ENCODE assay signal across 30 mouse cellular contexts in the genomic region with DNA sequence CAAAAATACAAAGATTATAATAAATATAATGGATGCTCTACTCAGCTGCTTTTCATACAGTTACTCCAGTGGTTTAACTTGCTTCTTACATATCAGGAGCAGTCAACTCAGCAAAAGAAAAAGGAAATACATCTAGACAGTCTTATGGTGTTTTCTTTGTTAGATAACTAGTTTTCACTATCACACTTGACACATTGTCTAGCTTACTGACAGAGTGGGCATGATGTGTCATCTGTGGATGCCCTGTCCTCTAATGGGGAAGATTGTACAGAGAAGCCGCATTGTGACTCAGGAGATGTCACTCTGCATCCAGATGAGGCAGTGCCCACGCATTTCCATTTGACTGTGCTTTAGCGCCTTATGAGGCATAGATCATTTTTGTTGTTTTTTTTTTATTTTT. TPM values are rescaled to one million over a fixed set of nuclear protein-coding genes. Genes with fewer than 3 reads are reported as not detected.
DNase-seq lines count a peak whose midpoint lies in the region; ATAC-seq lines count a peak whose summit lies in the region.
"Had no signal": no experiment of that assay in that cellular context is flagged by ENCODE, and none has a peak within 500 bp of the region (broad histone marks: within the 10 kb centered on the region; RNA-seq: fewer than 3 reads in every experiment).

No protein-coding gene starts in this region.

- no peak overlapping the region for H3K9ac ChIP-seq in liver, embryonic 11.5 days (ENCODE audit: low read depth, low read length)
- H3K9ac ChIP-seq in liver, embryonic 13.5 days = no peak overlapping the region
- H3K9ac ChIP-seq: embryonic facial prominence, embryonic 12.5 days; forebrain, embryonic 15.5 days; intestine, embryonic 15.5 days; limb, embryonic 15.5 days; lung, embryonic 15.5 days had no signal

- peak; percentile 90 for ATAC-seq in liver, embryonic 11.5 days (replicated peaks; ENCODE audit: low FRiP score)
- ATAC-seq in liver, embryonic 13.5 days (ENCODE audit: low read depth) = peak; percentile 79
- ATAC-seq in megakaryocyte progenitor cell, adult 5-6 weeks (replicated peaks; ENCODE audit: poor library complexity) = peak; percentile 99
- ATAC-seq: forebrain, embryonic 15.5 days; hindbrain, postnatal 0 days; intestine, embryonic 15.5 days had no signal

- H3K4me1 ChIP-seq in liver, embryonic 11.5 days (replicated peaks; ENCODE audit: control insufficient read depth, insufficient read depth, low read length) = no peaks in the 10 kb centered on the region; the same call in 1 of the 2 replicates
- peaks cover 9% of the 10 kb centered on the region; the same call in 1 of the 2 replicates for H3K4me1 ChIP-seq in liver, embryonic 13.5 days (replicated peaks)
- H3K4me1 ChIP-seq: embryonic facial prominence, embryonic 12.5 days; forebrain, embryonic 15.5 days; intestine, embryonic 15.5 days; limb, embryonic 10.5 days; limb, embryonic 15.5 days; lung, embryonic 15.5 days had no signal

- no peak overlapping the region for H3K27ac ChIP-seq in liver, embryonic 11.5 days (ENCODE audit: low read depth, low read length)
- H3K27ac ChIP-seq in liver, embryonic 13.5 days = no peak overlapping the region
- H3K27ac ChIP-seq: embryonic facial prominence, embryonic 12.5 days; forebrain, embryonic 15.5 days; hindbrain, postnatal 0 days; intestine, embryonic 15.5 days; limb, embryonic 10.5 days; limb, embryonic 15.5 days; lung, embryonic 15.5 days; stomach, postnatal 0 days had no signal

- DNase-seq in liver, embryonic 11.5 days (ENCODE audit: low spot score) = no peak
- DNase-seq in liver = no peak
- DNase-seq in c-Kit-positive CD71-negative TER-119-negative erythroid progenitor cells, embryonic 14.5 days (ENCODE audit: low read depth) = peak; percentile 28
- DNase-seq in liver, embryonic 13.5 days = no peak
- no peak for DNase-seq in cerebellum, postnatal 14 days
- DNase-seq in Muller cell, postnatal 12 days (ENCODE audit: inconsistent ontology term) = no peak
- no peak for DNase-seq in cerebellum, postnatal 4 days (ENCODE audit: low spot score in 2 of 2)
- DNase-seq: adrenal gland, adult 2 months; adrenal gland, postnatal 36 days; cerebellum, adult 18-20 months; cerebellum, postnatal 25 days; embryo, embryonic 11 days; gastrocnemius, postnatal 10 days; kidney, adult 2 months; kidney, postnatal 36 days; midbrain, embryonic 14.5 days; retina, postnatal 1 day; right cerebral cortex, postnatal 25 days; spleen, adult 18-20 months; thymus, adult 2 months; thymus, postnatal 36 days had no signal

- no peaks in the 10 kb centered on the region for H3K27me3 ChIP-seq in liver, embryonic 11.5 days (replicated peaks; ENCODE audit: control insufficient read depth, insufficient read depth, low read length)
- no peaks in the 10 kb centered on the region for H3K27me3 ChIP-seq in liver, embryonic 13.5 days
- H3K27me3 ChIP-seq: embryonic facial prominence, embryonic 12.5 days; forebrain, embryonic 15.5 days; intestine, embryonic 15.5 days; limb, embryonic 15.5 days; lung, embryonic 15.5 days had no signal

- 73% methylated on average over 3 of the region's 3 CpGs for WGBS in liver, embryonic 11.5 days
- WGBS in liver, embryonic 13.5 days (ENCODE audit: insufficient replicate concordance) = 45% methylated on average over 3 of the region's 3 CpGs

- no peak overlapping the region for H3K4me3 ChIP-seq in liver, embryonic 11.5 days (ENCODE audit: low read depth, low read length)
- no peak overlapping the region for H3K4me3 ChIP-seq in liver, embryonic 13.5 days (replicated peaks)
- H3K4me3 ChIP-seq: embryonic facial prominence, embryonic 12.5 days; forebrain, embryonic 15.5 days; intestine, embryonic 15.5 days; limb, embryonic 10.5 days; limb, embryonic 15.5 days; lung, embryonic 15.5 days had no signal

- no peaks in the 10 kb centered on the region for H3K9me3 ChIP-seq in liver, embryonic 11.5 days (ENCODE audit: control insufficient read depth, low read length)
- no peaks in the 10 kb centered on the region for H3K9me3 ChIP-seq in liver, embryonic 13.5 days (replicated peaks)
- H3K9me3 ChIP-seq: embryonic facial prominence, embryonic 12.5 days; forebrain, embryonic 15.5 days; intestine, embryonic 15.5 days; limb, embryonic 10.5 days; limb, embryonic 15.5 days; lung, embryonic 15.5 days had no signal

- H3K4me2 ChIP-seq in liver, embryonic 11.5 days = no peak overlapping the region
- H3K4me2 ChIP-seq in liver, embryonic 13.5 days = no peak overlapping the region
- H3K4me2 ChIP-seq: embryonic facial prominence, embryonic 12.5 days; forebrain, embryonic 15.5 days; intestine, embryonic 15.5 days; limb, embryonic 15.5 days; lung, embryonic 15.5 days had no signal

- 0 out of 2 replicates have a peak, but pooled peaks cover 1% of the 10 kb centered on the region for H3K36me3 ChIP-seq in liver, embryonic 11.5 days (ENCODE audit: control insufficient read depth, insufficient read depth, low read length)
- H3K36me3 ChIP-seq in liver, embryonic 13.5 days = peaks cover 17% of the 10 kb centered on the region

RNA-seq across cellular contexts. Expression of a gene that starts 32.1 kb away (rescaled TPM):
- 9.7 and 12.2 TPM in 2 replicates for polyA plus RNA-seq in liver, embryonic 11.5 days (2014; fragmentation: Nextera tagmentation; extraction: Ambion mirVana)
- polyA plus RNA-seq in liver, embryonic 13.5 days (2015; fragmentation: Nextera tagmentation; extraction: Ambion mirVana) = 4.1 TPM in 2 replicates
- 19.3 and 32.3 TPM in 2 replicates for total RNA-seq in megakaryocyte progenitor cell, adult 5-6 weeks (2015)
- 13.7 and 19.1 TPM in 2 replicates for total RNA-seq in megakaryocyte progenitor cell, adult 5-6 weeks (2017)

RNA-seq across cellular contexts. Expression of a gene that starts 34.3 kb away (rescaled TPM):
- 5.9 and 7.0 TPM in 2 replicates for polyA plus RNA-seq in liver, embryonic 11.5 days (2014; fragmentation: Nextera tagmentation; extraction: Ambion mirVana)
- 3.7 and 4.0 TPM in 2 replicates for polyA plus RNA-seq in liver, embryonic 13.5 days (2015; fragmentation: Nextera tagmentation; extraction: Ambion mirVana)
- total RNA-seq in megakaryocyte progenitor cell, adult 5-6 weeks (2015) = 3.9 and 5.2 TPM in 2 replicates
- total RNA-seq in megakaryocyte progenitor cell, adult 5-6 weeks (2017) = 2.9 and 4.0 TPM in 2 replicates
